Mouse (Mus musculus) heart, adult 2 months (tissue): ENCODE results near the gene Fcf1. TPM values are rescaled to one million over a fixed set of nuclear protein-coding genes. Genes with fewer than 3 reads are reported as not detected.

ENCODE experiments used
- DNase-seq, 2 experiments: peaks; one replicate each; pipeline ENCODE4 v3.0.0; 2021
- H3K27ac ChIP-seq: fragments of 200-600 bp; 2 replicates; pipeline ENCODE4 v1.8.1; 2022
- H3K27me3 ChIP-seq: fragments of 200-500 bp; 2 replicates; pipeline ENCODE4 v1.6.1; 2012; ENCODE audit warnings: mild to moderate bottlenecking, low read length, inconsistent platforms, mixed read lengths; ENCODE audit not compliant: control insufficient read depth, insufficient read depth
- H3K36me3 ChIP-seq: fragments of 200-500 bp; 2 replicates; pipeline ENCODE4 v1.6.1; 2012; ENCODE audit warnings: low read length, inconsistent platforms; ENCODE audit not compliant: control insufficient read depth, insufficient read depth
- H3K4me1 ChIP-seq: fragments of 200-500 bp; 2 replicates; pipeline ENCODE4 v1.6.1; 2011; ENCODE audit warnings: low read length; ENCODE audit not compliant: control insufficient read depth, insufficient read depth
- H3K4me3 ChIP-seq: fragments of 200-600 bp; 2 replicates; pipeline ENCODE4 v1.8.1; 2022
- H3K79me2 ChIP-seq: fragments of 200-500 bp; replicated peaks from 2 replicates; pipeline ENCODE4 v1.6.1; 2012; ENCODE audit warnings: mild to moderate bottlenecking, inconsistent platforms, low read length, moderate library complexity, mixed read lengths; ENCODE audit not compliant: control insufficient read depth, insufficient read depth
- H3K9ac ChIP-seq: fragments of 200-500 bp; 2 replicates; pipeline ENCODE4 v1.6.1; 2012; ENCODE audit warnings: low read depth, mild to moderate bottlenecking, control low read depth, inconsistent platforms, low read length, mixed read lengths
- CTCF ChIP-seq: fragments of 200-600 bp; IDR thresholded peaks from 2 replicates; pipeline ENCODE4 v1.8.1; 2022; ENCODE audit warnings: antibody characterized with exemption, mild to moderate bottlenecking, moderate library complexity
- EP300 ChIP-seq: fragments of 200-500 bp; IDR thresholded peaks from 2 replicates; pipeline ENCODE4 v1.6.1; 2011; ENCODE audit warnings: low read depth, low read length, control low read depth; ENCODE audit not compliant: insufficient read depth
- POLR2A ChIP-seq: fragments of 200-500 bp; IDR thresholded peaks from 2 replicates; pipeline ENCODE4 v1.6.1; 2011; ENCODE audit warnings: mild to moderate bottlenecking, low read depth, low read length, control low read depth; ENCODE audit not compliant: insufficient read depth
- WGBS: fragments of 180-500 bp; shearing (Covaris S2); methylation state at CpG from one replicate; pipeline ENCODE4 v1.1.7; 2018; 5-methylcytosine and 5-hydroxymethylcytosine counted together
- intact Hi-C: fragments of 180-260 bp; cut with DNase I; formaldehyde crosslinking; loops from one replicate; pipeline ENCODE4 v1.15.1; 2025
- polyA plus RNA-seq: library from polyadenylated mRNA; depleted of rRNA; stranded (reverse); fragments of >200 nt; gene quantifications from 2 replicates; pipeline ENCODE4 v1.2.3, GENCODE M21; 2012
- total RNA-seq, 2 experiments: library from RNA; stranded (reverse); gene quantifications; 2 replicates each; pipeline ENCODE4 v1.2.3; 2021

Fcf1 gene
- total and polyA plus RNA-seq, 3 experiments: 28.1 to 35.1 (median 31.8) TPM

DNA sequence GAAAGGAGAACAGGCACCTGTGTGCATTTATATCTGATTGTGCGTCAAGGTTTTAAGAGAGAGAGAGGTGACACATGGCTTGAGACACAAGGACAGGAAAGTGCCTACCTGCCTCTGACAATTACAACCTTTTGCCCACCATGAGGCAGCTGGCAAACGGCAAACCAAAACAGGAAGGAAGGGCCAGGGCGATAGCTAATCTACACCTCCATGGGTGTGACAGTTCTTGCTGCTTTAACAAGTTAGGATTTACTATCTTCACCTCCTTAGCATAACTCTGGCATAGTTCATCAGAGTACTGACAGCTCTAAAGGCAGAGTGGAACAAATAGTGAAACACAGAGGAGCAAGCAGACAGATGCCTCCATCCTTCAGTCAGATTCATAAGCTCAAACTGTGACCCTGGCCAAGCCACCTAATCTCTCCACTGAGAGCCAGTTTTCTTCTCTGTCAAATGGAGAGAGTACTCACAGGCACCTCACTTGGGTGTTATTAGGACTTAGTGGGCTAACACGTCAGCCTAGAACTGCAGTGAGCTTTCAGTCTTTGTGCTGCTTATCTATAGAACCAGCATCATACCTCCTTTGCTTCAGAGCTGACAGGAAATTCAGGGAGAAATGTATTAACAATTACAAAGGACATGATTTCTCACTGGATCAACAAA is 26.4 kb upstream of the Fcf1 start:
- peaks cover 5% of the 10 kb centered on the region for H3K4me1 ChIP-seq
- peak overlapping the region; percentile 57 for H3K27ac ChIP-seq
- no peak for DNase-seq
- WGBS: 53% methylated on average over 4 of the region's 4 CpGs
- peaks cover 20% of the 10 kb centered on the region for H3K36me3 ChIP-seq
- no peaks in the 10 kb centered on the region for H3K27me3 ChIP-seq
- H3K79me2 ChIP-seq: no peaks in the 10 kb centered on the region
- no peak for TF ChIP-seq CTCF
- TF ChIP-seq EP300: no peak
- no peak for TF ChIP-seq POLR2A
- H3K4me3 ChIP-seq: no peak overlapping the region
- intact Hi-C loops: no loop called here
- H3K9ac ChIP-seq: no peak overlapping the region

DNA sequence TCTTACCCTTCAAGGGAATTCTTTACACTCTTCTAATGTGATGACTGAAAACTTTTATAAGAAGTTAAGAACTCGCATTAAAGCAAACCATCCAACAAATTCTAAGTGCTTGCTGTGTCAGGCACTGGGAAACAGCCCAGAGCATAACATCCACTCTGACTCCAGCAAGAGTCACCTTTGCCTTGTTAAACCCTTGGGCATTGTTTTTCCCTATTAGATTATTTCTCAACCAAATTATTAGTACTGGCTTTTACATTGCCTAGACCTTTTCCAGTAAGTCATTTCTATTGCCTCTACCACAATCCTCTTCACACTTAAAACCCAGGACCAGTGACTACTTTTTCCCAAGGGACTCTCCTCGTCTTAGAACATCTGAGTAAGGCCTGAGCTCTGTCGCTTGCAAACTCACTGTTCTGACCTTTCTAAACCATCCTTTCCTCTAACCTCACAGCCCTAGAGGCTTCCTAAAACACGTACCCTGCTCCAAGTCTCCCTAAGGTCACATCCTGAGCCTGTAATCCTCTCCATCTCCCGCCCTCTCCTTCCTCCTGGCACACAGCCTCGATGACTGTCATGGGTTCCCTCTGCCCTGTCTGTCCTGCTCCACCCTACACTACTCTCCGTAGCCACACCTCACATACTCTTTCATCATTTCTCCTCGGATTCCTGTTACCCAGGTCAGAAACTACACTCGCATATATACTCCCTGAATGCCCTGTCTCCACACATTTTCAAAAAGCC is 25.7 kb upstream of the Fcf1 start:
- no peak for TF ChIP-seq CTCF
- TF ChIP-seq POLR2A: no peak
- TF ChIP-seq EP300: no peak
- Histone ChIP-seq H3K36me3 (peaks cover 18% of the 10 kb centered on the region), H3K79me2 (no peaks in the 10 kb centered on the region), H3K4me3 (no peak overlapping the region), H3K27me3 (no peaks in the 10 kb centered on the region), H3K9ac (no peak overlapping the region), H3K4me1 (peaks cover 9% of the 10 kb centered on the region; the same call in 1 of the 2 replicates), H3K27ac (peak overlapping the region; percentile 57)
- DNase-seq: no peak
- 52% methylated on average over 9 of the region's 9 CpGs for WGBS
- intact Hi-C loops: no loop called here

- Histone ChIP-seq H3K27me3 (no peaks in the 10 kb centered on the region), H3K36me3 (peaks cover 27% of the 10 kb centered on the region), H3K9ac (no peak overlapping the region), H3K4me3 (no peak overlapping the region), H3K79me2 (no peaks in the 10 kb centered on the region), H3K4me1 (peaks cover 11% of the 10 kb centered on the region; the same call in 1 of the 2 replicates), H3K27ac (peak overlapping the region; percentile 73)
- intact Hi-C loops: no loop called here
- no peak for TF ChIP-seq POLR2A
- no peak for TF ChIP-seq CTCF
- TF ChIP-seq EP300: no peak
- DNase-seq: no peak
- 32% methylated on average over 2 of the region's 2 CpGs for WGBS
Observed at GRCm38 (mm10) chr12:84947894-84948583, 22.7 kb upstream of the Fcf1 start.

- TF ChIP-seq EP300: no peak
- no peak for TF ChIP-seq CTCF
- no peak for TF ChIP-seq POLR2A
- Histone ChIP-seq H3K36me3 (peaks cover 27% of the 10 kb centered on the region), H3K9ac (no peak overlapping the region), H3K79me2 (no peaks in the 10 kb centered on the region), H3K27ac (peak overlapping the region; percentile 73), H3K4me1 (peaks cover 11% of the 10 kb centered on the region; the same call in 1 of the 2 replicates), H3K27me3 (no peaks in the 10 kb centered on the region), H3K4me3 (no peak overlapping the region)
- intact Hi-C loops: no loop called here
- WGBS: 52% methylated on average over 6 of the region's 6 CpGs
- DNase-seq: peak in 1 of 2 experiments; percentile 28
Observed at GRCm38 (mm10) chr12:84948584-84949285, 22.0 kb upstream of the Fcf1 start.

DNA sequence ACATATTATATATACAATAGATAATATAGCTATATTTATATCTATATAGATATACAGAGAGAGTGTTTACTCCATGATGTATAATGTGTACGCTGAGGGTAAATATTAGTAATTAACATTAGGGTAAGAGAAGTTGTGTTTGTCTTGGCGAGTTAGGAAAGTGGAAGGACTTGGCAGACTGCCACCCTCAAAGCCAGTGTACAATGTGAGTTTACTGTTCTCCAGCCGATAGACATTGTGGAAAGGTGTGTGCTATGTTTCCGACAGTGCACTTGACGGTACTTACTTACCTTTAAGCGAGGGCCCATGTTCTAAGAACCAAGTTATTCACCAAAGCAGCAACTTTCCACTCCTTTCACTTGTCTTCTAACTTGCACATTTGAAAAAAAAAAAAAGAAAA is 19.9 kb upstream of the Fcf1 start:
- no peak overlapping the region for H3K4me3 ChIP-seq
- H3K27me3 ChIP-seq: no peaks in the 10 kb centered on the region
- H3K79me2 ChIP-seq: peaks cover 2% of the 10 kb centered on the region; the same call in 1 of the 2 replicates
- DNase-seq: no peak
- H3K27ac ChIP-seq: no peak overlapping the region
- intact Hi-C loops: no loop called here
- WGBS: 57% methylated on average over 6 of the region's 6 CpGs
- H3K36me3 ChIP-seq: peaks cover 19% of the 10 kb centered on the region
- peaks cover 7% of the 10 kb centered on the region; the same call in 1 of the 2 replicates for H3K4me1 ChIP-seq
- TF ChIP-seq CTCF (no peak), POLR2A (no peak), EP300 (no peak)
- no peak overlapping the region for H3K9ac ChIP-seq
